Mouse (Mus musculus): ENCODE measurements around the gene Eif3k.

DNA sequence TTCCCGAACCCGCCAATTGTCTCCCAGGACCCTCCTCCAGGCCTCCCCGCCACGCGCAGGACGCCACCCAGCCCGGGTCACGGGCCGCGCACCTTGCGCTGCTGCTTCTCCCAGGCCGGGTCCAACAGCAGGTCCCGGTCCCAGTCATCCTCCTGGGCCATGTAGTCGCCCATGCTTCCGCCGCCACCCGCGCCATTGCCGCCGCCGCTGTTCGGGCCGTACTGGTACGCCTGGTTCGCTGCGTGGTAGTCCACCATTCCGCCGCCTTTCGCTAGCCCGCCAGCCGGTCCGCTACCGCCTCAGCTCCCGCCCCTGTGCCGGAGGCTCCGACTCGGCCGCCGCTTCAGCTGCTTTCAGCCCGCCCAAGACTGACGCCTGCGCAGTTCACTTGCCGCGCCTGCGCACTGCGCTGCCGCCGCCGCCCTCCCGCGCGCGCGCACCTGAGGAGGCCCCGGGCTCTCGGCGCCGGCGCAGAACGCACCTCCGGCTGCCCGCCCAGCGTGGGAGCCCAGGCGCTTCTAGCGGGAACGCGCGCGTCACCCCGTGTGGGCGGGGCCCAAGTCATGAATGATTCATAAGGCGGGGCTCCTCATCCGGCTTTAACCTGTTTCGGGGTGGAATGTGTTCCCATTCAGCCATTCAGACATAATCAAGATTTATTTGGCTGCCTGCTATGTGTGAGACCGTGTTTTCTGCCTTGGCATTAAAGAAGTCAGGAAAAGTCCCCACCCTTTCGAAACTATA, 19.6 kb downstream of the Eif3k start, which contains the start of gene Actn4:
- 0 out of 2 replicates have a peak, but pooled peaks have one; percentile 25 for TF ChIP-seq EP300 (IDR thresholded peaks at IDR 0.05; ENCODE audit: low read depth)
- TF ChIP-seq CTCF (IDR thresholded peaks at IDR 0.05; ENCODE audit: low read depth), result no peak

Measured in liver, postnatal 0 days (tissue).